Mouse (Mus musculus) inflammation-experienced regulatory T-cells, adult 6 months (primary cell): Measurements from ENCODE around the gene Cux1. TPM values are rescaled to one million over a fixed set of nuclear protein-coding genes. Genes with fewer than 3 reads are reported as not detected.

Experiments
- ATAC-seq: one replicate; pipeline ENCODE4 v1.8.0; 2017
- polyA plus RNA-seq, 3 experiments: library from polyadenylated mRNA; unstranded; fragments of 100-300 nt; shearing (Covaris generic); gene quantifications; one replicate each; pipeline ENCODE4 v1.2.1; 2017

The Cux1 gene
- polyA plus RNA-seq, 3 experiments from 2014 or later, result 25.9 to 53.1 (median 41.6) TPM

DNA sequence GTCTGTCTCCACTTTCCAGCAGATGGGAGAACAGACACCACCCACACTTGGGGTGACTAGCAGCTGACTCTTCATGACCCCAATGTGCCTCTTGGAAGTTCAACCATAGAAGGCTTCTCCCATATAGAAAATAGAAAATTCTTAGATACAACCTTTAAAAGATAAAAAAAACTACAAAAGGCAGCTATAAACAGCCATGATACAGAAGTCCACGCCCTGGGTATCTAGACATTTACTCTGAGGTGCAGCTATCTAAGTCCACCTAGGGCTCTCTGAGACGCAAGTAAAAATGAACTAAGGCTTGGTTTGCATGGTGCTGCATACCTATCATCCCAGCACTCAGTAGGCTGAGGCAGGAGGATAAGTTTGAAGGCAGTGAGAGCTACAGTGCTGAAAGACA lies 144.3 kb downstream of the Cux1 start:
- no peak for ATAC-seq

DNA sequence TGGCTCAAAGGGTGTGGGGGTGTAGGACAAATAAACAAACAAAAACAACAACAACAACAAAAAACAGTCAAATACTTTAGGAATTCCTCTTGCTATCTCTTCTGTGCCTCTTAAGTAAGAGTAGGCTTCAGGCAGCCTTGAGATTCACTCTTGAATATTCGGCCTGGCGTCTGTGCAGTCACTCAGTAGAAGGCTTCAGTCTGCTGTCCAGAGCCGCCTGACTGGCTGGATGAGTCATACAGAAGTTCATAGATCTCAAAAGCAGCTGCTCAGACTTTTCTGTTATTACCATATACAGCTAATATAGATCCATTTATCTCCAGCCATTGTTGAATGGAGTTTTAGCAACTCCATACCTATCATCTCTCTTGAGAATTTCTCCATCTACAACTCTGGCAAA lies 145.4 kb downstream of the Cux1 start:
- ATAC-seq, result no peak

DNA sequence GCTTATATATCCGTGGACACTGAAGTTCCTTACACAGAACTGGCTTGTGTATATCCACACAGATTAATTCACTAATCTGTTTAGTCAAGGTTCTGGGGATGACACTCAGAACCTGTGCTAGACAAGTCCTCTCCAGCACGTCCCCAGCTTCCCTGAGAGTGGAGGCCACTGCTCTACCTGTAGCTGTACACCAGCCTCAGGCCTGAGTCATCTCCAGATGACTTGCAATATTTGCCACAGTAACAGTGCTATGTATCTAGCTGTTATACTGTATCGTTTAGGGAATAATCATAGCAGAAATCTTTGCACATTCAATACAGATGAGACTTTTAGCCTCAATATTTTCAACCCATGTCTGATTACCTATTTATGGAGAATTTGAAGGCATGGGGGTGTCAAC lies 146.0 kb downstream of the Cux1 start:
- ATAC-seq, result no peak

DNA sequence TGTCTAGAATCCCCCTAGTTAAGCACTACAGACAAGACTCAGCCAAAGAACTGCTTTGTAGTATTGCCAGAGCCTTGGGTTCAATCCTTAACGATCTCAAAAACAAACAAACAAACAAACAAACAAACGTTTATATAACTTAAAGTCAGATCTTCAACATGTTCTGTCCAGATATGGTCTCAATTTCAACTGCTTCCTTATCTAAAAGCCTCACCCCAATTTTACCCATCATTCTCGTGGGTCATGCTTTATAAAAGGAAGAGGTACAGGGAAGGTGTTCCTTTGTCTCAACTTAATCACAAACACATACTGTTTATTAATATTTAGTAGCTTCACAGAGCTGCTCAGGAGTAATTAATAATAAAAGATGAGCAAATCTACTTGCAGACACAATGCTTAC lies 146.9 kb downstream of the Cux1 start:
- ATAC-seq, result no peak

DNA sequence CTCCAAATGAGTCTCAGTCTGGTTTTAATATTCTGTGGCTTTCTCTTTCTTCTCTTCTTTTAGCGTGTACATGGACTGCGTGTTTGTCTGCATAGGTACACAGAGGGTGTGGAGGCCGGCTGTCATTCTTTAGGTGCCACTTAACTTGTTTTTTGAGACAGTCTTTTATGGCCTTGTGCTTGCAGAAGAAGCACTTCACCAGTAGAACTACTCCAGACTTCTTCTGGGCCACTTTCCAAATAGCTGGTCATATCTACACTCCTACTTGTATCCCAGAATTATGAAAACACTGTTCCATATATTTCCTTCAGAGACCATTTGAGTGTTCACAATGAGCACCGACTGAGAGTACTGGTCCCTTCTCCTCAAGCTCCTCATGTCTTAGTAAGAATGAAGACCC lies 149.4 kb downstream of the Cux1 start:
- no peak for ATAC-seq

GRCm38 (mm10) chr5:136414479-136414878 lies 152.8 kb downstream of the Cux1 start:
- no peak for ATAC-seq

GRCm38 (mm10) chr5:136410681-136411181 lies 156.6 kb downstream of the Cux1 start:
- no peak for ATAC-seq

GRCm38 (mm10) chr5:136406357-136406756 lies 160.9 kb downstream of the Cux1 start:
- no peak for ATAC-seq

DNA sequence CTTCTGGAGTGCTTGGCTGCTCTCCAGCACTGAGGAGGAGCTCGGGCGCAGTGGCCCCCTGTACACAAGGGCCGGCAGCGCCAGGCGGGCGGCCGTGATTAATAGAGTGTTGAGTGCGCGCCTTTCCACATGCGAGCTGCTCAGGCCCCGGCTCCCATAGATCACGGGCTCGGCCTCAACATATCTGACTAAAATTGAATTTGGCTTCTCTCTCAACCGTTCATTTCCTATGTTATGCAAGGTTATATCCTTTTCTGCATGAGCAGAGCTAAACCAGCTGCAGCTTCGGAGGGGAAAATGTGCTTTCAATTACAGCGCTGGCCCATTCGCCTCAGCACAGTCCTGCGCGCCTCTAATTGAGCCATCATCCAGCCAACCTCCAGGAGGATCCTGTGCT lies 163.7 kb downstream of the Cux1 start:
- no peak for ATAC-seq

GRCm38 (mm10) chr5:136402622-136403564 lies 164.4 kb downstream of the Cux1 start:
- no peak for ATAC-seq

DNA sequence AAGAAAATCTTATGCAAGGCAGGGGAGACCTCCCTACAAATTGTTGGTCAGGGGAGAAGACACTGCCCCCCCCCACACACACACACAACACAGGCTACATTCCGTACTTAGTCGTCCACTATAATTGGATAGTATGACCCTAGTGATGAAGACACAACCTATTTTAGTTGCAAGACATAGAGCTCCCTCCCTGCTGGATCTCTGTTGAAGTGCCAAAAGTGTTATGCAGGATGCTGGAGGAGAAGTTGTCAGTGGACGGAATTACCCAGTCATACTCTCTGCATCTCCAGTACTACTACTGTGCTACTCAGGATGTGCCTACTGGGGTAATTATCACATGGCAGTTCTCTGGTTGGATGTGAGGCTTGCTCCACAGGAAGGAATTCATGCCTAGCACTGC lies 168.6 kb downstream of the Cux1 start:
- no peak for ATAC-seq

- no peak for ATAC-seq
Observed at GRCm38 (mm10) chr5:136396699-136397098, 170.6 kb downstream of the Cux1 start.

GRCm38 (mm10) chr5:136396256-136396655 lies 171.0 kb downstream of the Cux1 start:
- ATAC-seq, result no peak

GRCm38 (mm10) chr5:136395600-136396195 lies 171.6 kb downstream of the Cux1 start:
- ATAC-seq, result no peak

DNA sequence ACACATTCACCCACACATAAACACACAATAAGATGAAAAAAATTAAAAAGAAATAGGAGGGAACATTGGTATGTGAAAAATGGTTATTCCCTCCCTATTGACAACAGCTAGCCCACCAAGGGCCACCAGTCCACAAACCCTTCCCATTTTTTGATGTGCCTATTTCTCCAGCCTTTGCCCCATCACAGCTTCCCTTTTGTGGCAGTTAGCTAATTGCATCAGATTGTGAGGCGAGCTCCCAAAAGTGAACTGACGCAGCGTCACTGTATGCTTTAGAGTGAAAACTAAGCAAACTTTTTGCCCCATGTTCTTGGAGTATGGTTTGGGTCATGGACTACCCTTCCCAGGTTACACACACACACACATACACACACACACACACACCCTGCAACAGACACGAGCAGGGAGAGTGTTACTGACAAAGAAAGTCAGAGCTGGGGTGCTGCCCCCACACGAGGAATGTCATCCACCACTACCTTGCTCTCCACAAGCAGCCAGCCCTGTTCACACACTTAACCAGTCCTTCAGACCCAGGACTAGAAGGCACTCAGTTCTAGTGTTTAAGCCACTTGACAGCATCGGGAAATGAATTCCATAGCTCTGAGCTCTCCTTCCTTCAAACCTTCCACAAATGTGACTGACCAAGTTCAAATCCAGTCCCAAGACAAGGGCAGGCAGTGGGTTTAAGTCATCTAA lies 172.6 kb downstream of the Cux1 start:
- no peak for ATAC-seq

DNA sequence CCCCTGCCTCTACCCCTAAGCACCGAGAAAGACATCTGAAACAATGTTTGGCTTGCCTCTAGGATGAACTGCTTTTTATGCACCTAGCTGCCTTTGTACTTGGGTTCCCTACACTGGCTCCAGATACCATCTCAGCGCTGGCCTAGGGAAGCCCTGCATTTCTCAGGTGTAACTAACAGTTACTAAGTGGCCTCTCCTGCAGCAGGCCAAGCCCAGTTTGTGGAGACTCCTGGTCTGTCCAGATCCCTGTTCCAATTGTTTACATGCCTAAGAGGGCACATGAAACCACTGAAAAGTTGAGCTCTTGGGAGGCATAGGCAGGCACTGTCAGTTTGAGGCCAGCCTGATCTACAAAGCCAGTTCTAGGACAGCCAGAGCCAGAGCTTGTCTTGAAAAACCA lies 173.7 kb downstream of the Cux1 start:
- no peak for ATAC-seq

- no peak for ATAC-seq
Observed at GRCm38 (mm10) chr5:136386757-136387156, 180.5 kb downstream of the Cux1 start.

DNA sequence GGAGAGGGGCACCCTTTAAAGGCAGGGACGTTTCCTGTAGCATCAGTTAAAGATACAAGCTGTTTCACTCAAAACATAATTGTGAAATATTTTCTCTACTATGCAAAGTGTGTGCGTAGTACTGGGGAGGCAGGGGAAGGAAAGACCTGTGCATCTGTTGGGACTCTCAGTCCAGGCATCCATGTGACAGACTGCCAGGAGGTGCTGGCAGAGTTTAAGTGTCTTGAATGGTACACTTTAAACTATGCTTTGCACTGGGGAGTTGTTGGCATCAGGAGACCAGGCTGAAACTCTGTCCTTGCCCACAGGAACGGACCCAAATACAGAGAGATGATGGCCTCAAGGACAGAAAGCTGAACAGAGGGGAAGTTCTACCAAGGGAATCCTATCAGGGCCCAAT lies 182.1 kb downstream of the Cux1 start:
- no peak for ATAC-seq

DNA sequence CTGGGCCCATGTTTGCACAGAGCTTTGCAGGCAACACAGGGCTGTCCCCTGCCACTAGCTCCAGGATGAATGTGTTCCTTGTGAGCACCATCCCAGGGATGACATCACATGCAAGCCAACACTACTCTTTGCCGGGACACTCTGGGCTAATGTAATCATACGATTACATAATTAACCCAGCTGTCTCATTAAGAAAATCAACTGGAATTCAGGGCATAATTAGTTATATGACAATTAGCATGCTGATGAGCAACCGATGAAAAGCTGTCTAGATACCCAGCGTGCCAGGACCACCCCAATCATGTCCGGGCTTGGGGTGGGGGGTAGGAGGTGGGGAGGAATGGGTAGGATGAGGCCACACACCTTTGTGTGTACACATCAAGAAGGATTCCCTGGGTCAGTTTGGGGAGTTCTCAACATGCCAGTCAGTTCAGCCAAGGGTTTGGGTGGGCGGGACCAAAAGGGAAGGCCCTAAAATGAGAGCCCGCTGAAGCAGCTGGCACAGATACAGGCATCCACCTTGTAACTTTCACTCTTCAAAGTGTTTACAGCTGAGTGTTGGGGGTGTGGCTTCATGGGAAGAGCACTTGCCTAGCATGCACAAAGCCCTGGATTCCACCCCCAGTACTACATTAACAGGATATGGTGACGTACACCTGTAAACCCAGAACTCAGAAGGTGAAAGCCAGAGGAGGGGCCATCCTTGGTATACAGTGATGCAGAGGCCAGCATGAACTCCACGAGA lies 184.9 kb downstream of the Cux1 start:
- no peak for ATAC-seq

- ATAC-seq, result no peak
Observed at GRCm38 (mm10) chr5:136379405-136379804, 187.9 kb downstream of the Cux1 start.

GRCm38 (mm10) chr5:136377101-136377500 lies 190.2 kb downstream of the Cux1 start:
- no peak for ATAC-seq

DNA sequence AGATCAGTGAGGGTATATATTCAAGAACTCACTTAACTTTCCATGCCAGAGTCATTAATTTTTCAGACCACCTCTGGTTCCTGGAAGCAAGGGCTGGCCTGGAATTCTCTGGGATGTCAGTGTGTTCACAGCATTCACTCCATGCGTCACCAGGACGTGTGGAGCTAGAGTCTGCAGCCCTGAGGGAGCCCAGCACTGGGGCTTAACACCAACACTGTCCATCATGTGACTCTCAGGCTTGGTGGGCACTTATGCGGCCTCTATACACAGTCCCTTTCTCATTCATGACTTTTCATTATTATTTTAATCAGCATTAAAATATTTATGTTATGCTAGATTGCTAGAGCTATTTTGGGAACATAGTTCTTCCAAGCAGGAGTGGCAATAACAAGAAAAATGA lies 191.9 kb downstream of the Cux1 start:
- no peak for ATAC-seq

DNA sequence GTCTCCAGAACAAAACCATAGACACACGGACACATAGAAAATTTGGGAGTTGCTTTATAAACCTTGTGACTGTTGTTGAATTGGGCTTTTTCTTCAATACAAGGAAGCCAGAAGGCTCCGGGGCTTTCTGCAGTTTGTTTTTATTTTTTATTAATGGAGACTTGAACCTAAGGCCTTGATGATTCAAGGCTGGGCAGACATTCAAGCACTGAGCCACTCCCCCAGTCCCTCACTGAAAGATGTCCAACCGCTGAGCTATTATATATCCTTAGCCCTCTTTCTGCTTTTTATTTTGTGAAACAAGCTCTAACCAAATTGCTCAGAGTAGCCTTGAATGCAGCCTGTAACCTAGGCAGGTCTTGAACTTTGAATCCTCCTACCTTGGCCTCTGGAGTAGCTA lies 195.0 kb downstream of the Cux1 start:
- ATAC-seq, result no peak
